Mouse (Mus musculus): ENCODE results near the gene March7.

The March7 gene

DNA sequence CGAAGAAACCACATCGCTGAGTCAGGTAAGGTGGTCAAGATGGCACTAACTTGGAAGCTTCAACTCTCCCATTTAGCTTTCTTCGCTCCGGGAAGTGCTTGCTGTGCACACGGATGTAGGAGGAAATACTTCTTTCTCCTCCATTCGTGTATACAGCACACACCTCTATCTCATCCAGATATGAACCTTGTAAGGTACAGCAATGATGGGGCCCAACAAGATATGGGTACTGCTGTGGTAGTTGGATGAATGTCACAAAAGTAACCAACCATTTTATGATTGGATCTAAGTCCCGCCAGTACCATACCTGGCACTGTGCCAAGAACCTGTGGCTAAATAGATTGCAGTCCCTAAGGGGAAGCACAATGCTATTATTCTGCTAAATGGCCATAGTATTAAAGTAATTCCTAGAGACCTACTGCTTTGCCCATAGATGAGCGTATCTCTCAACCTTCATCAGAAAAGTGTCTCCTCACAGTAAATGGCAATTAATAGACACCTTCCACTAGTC lies 75.5 kb downstream of the March7 start:
- DNase-seq (ENCODE audit: low read depth, low spot score) = no peak

DNA sequence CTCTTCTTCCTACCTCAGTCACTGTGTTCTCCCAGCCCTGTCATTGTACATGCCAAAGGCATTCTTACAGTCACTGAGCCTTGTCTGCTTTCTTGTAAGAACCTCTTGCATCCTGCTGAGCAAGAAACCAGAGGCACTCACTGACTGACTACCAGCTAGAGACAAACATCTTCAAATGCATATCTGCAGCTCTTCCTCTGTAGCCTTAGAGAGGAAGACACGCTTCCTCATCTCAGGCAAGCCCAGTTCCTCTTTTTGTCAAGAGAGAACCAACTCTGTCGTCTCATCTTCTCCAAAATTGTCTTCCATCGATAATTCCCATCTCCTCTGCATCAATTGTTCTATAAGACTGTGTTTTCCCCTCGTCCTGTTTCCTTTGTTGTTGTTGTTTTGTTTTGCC lies 78.9 kb downstream of the March7 start:
- no peak for DNase-seq (ENCODE audit: low read depth, low spot score)

DNA sequence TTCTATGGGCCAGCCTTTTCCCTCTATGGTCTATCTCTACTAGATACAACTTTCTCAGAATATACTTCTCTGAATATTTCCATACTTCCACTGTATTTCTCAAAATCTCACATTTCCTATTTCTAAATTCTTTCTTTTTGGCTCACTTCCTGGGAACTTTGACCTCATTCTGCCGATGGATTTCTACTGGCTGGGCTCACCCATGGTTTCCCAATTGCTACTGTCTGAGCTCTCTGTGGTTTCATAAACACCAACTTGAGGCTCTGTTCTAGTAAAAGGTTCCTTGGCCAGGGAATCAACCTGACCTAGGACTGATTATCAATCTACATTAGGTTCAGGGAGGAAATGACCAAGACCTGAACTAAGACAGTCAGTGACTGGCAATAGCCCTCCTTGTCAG lies 79.8 kb downstream of the March7 start:
- no peak for DNase-seq (ENCODE audit: low read depth, low spot score)

DNA sequence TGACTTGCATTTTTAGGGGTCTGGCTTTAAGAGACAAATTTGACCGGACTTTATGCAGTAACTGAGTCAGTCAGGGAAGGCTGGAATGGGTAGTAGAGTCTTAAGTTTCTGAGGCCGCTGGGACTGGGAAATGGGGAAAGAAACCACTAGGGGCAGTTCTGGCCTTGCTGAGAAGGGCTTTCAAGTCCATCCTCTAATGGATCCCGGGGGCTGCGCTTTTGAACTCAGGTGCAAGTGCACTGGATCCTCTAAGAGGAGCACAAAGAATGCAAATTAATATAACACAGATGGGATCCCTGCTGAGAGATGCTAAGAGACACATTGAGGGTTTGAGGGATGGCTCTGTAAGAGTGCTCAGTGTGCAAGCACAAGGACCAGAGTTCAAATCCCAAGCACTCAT lies 81.7 kb downstream of the March7 start:
- no peak for DNase-seq (ENCODE audit: low read depth, low spot score)

DNA sequence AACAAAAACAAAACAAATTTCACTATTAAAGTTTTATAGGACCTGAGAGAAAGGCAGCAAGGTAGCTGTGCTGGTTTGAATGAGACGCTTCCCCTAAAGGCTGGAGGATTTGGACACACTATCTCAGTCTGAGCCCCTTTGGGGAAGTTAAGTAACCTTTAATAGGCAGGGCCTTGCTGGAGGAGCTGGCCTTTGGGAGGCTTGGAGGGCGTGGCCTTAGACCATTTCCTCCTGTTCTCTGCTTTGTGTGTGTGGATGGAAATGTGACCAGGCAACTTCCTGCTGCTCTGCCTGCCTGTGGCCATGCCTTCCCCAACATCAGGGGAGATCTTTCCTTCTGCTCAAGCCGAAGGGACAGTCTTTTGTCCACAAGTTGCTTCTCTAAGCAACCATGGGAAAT lies 88.6 kb downstream of the March7 start:
- no peak for DNase-seq (ENCODE audit: low read depth, low spot score)

DNA sequence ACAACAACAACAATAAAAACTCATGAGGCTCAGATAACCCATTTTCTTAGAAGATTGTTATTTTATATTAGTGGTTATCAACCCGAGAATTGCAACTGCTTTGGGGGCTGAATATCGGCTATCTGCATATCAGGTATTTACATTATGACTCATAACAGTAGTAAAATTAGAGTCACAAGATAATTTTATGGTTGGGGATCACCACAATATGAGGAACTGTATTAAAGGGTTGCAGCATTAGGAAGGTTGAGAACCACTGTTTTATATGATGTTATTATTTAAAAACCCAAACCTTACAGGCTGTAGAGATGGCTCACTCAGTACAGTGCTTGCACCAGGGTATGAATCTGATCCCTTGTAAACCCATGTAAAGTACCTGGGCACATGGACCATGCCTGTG lies 89.6 kb downstream of the March7 start:
- no peak for DNase-seq (ENCODE audit: low read depth, low spot score)

All from CD4-positive helper T cell, adult 2 months (primary cell).